Mouse (Mus musculus): ENCODE measurements around the gene Kif5c. TPM values are rescaled to one million over a fixed set of nuclear protein-coding genes. Genes with fewer than 3 reads are reported as not detected.

Gene Kif5c
- polyA plus RNA-seq, 1 experiment from 2014 or later = 4.4 TPM

- Histone ChIP-seq H3K4me3 (ENCODE audit: low read length) (no peak overlapping the region), H3K27ac (ENCODE audit: low read length) (no peak overlapping the region), H3K4me2 (ENCODE audit: low read depth, low read length) (no peak overlapping the region), H3K27me3 (replicated peaks; ENCODE audit: control insufficient read depth, insufficient read depth, low read length) (no peaks in the 10 kb centered on the region), H3K4me1 (ENCODE audit: control insufficient read depth, insufficient read depth, low read length) (peaks cover 8% of the 10 kb centered on the region), H3K9ac (ENCODE audit: low read depth, low read length) (no peak overlapping the region), H3K36me3 (ENCODE audit: control insufficient read depth, insufficient read depth, low read length) (no peaks in the 10 kb centered on the region), H3K9me3 (ENCODE audit: control insufficient read depth, low read length) (no peaks in the 10 kb centered on the region)
- no peak for ATAC-seq
- 54% methylated on average over 11 of the region's 11 CpGs for WGBS
Observed at GRCm38 (mm10) chr2:49744251-49745093, 125.4 kb downstream of the Kif5c start.

- no peaks in the 10 kb centered on the region for H3K9me3 ChIP-seq (ENCODE audit: control insufficient read depth, low read length)
- no peak overlapping the region for H3K27ac ChIP-seq (ENCODE audit: low read length)
- WGBS = 62% methylated on average over 14 of the region's 14 CpGs
- H3K27me3 ChIP-seq (replicated peaks; ENCODE audit: control insufficient read depth, insufficient read depth, low read length) = no peaks in the 10 kb centered on the region
- H3K4me3 ChIP-seq (ENCODE audit: low read length) = no peak overlapping the region
- H3K9ac ChIP-seq (ENCODE audit: low read depth, low read length) = no peak overlapping the region
- no peak overlapping the region for H3K4me2 ChIP-seq (ENCODE audit: low read depth, low read length)
- 0 out of 2 replicates have a peak, but pooled peaks have one; percentile 22 for ATAC-seq
- H3K36me3 ChIP-seq (ENCODE audit: control insufficient read depth, insufficient read depth, low read length) = no peaks in the 10 kb centered on the region
- H3K4me1 ChIP-seq (ENCODE audit: control insufficient read depth, insufficient read depth, low read length) = peaks cover 8% of the 10 kb centered on the region
Observed at GRCm38 (mm10) chr2:49745094-49745781, 126.1 kb downstream of the Kif5c start.

GRCm38 (mm10) chr2:49746947-49747346 lies 127.8 kb downstream of the Kif5c start:
- Histone ChIP-seq H3K27me3 (replicated peaks; ENCODE audit: control insufficient read depth, insufficient read depth, low read length) (no peaks in the 10 kb centered on the region), H3K4me3 (ENCODE audit: low read length) (no peak overlapping the region), H3K9ac (ENCODE audit: low read depth, low read length) (no peak overlapping the region), H3K4me1 (ENCODE audit: control insufficient read depth, insufficient read depth, low read length) (peaks cover 6% of the 10 kb centered on the region), H3K4me2 (ENCODE audit: low read depth, low read length) (no peak overlapping the region), H3K9me3 (ENCODE audit: control insufficient read depth, low read length) (no peaks in the 10 kb centered on the region), H3K36me3 (ENCODE audit: control insufficient read depth, insufficient read depth, low read length) (no peaks in the 10 kb centered on the region), H3K27ac (ENCODE audit: low read length) (no peak overlapping the region)
- 71% methylated on average over 7 of the region's 7 CpGs for WGBS
- ATAC-seq = no peak

GRCm38 (mm10) chr2:49747670-49748069 lies 128.6 kb downstream of the Kif5c start:
- Histone ChIP-seq H3K4me1 (ENCODE audit: control insufficient read depth, insufficient read depth, low read length) (peaks cover 6% of the 10 kb centered on the region), H3K27me3 (replicated peaks; ENCODE audit: control insufficient read depth, insufficient read depth, low read length) (no peaks in the 10 kb centered on the region), H3K27ac (ENCODE audit: low read length) (no peak overlapping the region), H3K4me3 (ENCODE audit: low read length) (no peak overlapping the region), H3K9me3 (ENCODE audit: control insufficient read depth, low read length) (no peaks in the 10 kb centered on the region), H3K36me3 (ENCODE audit: control insufficient read depth, insufficient read depth, low read length) (no peaks in the 10 kb centered on the region), H3K9ac (ENCODE audit: low read depth, low read length) (no peak overlapping the region), H3K4me2 (ENCODE audit: low read depth, low read length) (no peak overlapping the region)
- 93% methylated on average over 2 of the region's 2 CpGs for WGBS
- ATAC-seq = no peak

GRCm38 (mm10) chr2:49748628-49749342 lies 129.7 kb downstream of the Kif5c start:
- no peaks in the 10 kb centered on the region for H3K27me3 ChIP-seq (replicated peaks; ENCODE audit: control insufficient read depth, insufficient read depth, low read length)
- H3K4me3 ChIP-seq (ENCODE audit: low read length) = no peak overlapping the region
- H3K4me1 ChIP-seq (ENCODE audit: control insufficient read depth, insufficient read depth, low read length) = peaks cover 4% of the 10 kb centered on the region
- no peak for ATAC-seq
- no peak overlapping the region for H3K9ac ChIP-seq (ENCODE audit: low read depth, low read length)
- no peak overlapping the region for H3K27ac ChIP-seq (ENCODE audit: low read length)
- H3K36me3 ChIP-seq (ENCODE audit: control insufficient read depth, insufficient read depth, low read length) = no peaks in the 10 kb centered on the region
- no peaks in the 10 kb centered on the region for H3K9me3 ChIP-seq (ENCODE audit: control insufficient read depth, low read length)
- 73% methylated on average over 14 of the region's 14 CpGs for WGBS
- no peak overlapping the region for H3K4me2 ChIP-seq (ENCODE audit: low read depth, low read length)

- ATAC-seq = peak; percentile 55; the same call in 1 of the 2 replicates
- no peak overlapping the region for H3K27ac ChIP-seq (ENCODE audit: low read length)
- WGBS = 69% methylated on average over 11 of the region's 11 CpGs
Observed at GRCm38 (mm10) chr2:49749730-49750576, 130.9 kb downstream of the Kif5c start.

GRCm38 (mm10) chr2:49751544-49752210 lies 132.6 kb downstream of the Kif5c start:
- Histone ChIP-seq H3K27ac (ENCODE audit: low read length) (no peak overlapping the region), H3K27me3 (replicated peaks; ENCODE audit: control insufficient read depth, insufficient read depth, low read length) (no peaks in the 10 kb centered on the region), H3K9ac (ENCODE audit: low read depth, low read length) (no peak overlapping the region), H3K36me3 (ENCODE audit: control insufficient read depth, insufficient read depth, low read length) (no peaks in the 10 kb centered on the region), H3K9me3 (ENCODE audit: control insufficient read depth, low read length) (no peaks in the 10 kb centered on the region), H3K4me2 (ENCODE audit: low read depth, low read length) (no peak overlapping the region), H3K4me3 (ENCODE audit: low read length) (no peak overlapping the region), H3K4me1 (ENCODE audit: control insufficient read depth, insufficient read depth, low read length) (no peaks in the 10 kb centered on the region; the same call in 1 of the 2 replicates)
- 84% methylated on average over 10 of the region's 10 CpGs for WGBS
- ATAC-seq = no peak

More at GRCm38 (mm10) chr2:49749730-49750576, 130.9 kb downstream of the Kif5c start:
- Histone ChIP-seq H3K9me3 (ENCODE audit: control insufficient read depth, low read length) (no peaks in the 10 kb centered on the region), H3K27me3 (replicated peaks; ENCODE audit: control insufficient read depth, insufficient read depth, low read length) (no peaks in the 10 kb centered on the region), H3K4me1 (ENCODE audit: control insufficient read depth, insufficient read depth, low read length) (no peaks in the 10 kb centered on the region; the same call in 1 of the 2 replicates), H3K9ac (ENCODE audit: low read depth, low read length) (no peak overlapping the region), H3K36me3 (ENCODE audit: control insufficient read depth, insufficient read depth, low read length) (no peaks in the 10 kb centered on the region), H3K4me2 (ENCODE audit: low read depth, low read length) (no peak overlapping the region), H3K4me3 (ENCODE audit: low read length) (no peak overlapping the region)

- Histone ChIP-seq H3K9me3 (ENCODE audit: control insufficient read depth, low read length) (no peaks in the 10 kb centered on the region), H3K4me2 (ENCODE audit: low read depth, low read length) (no peak overlapping the region), H3K36me3 (ENCODE audit: control insufficient read depth, insufficient read depth, low read length) (no peaks in the 10 kb centered on the region), H3K4me3 (ENCODE audit: low read length) (no peak overlapping the region), H3K9ac (ENCODE audit: low read depth, low read length) (no peak overlapping the region), H3K4me1 (ENCODE audit: control insufficient read depth, insufficient read depth, low read length) (no peaks in the 10 kb centered on the region; the same call in 1 of the 2 replicates), H3K27ac (ENCODE audit: low read length) (no peak overlapping the region), H3K27me3 (replicated peaks; ENCODE audit: control insufficient read depth, insufficient read depth, low read length) (no peaks in the 10 kb centered on the region)
- 86% methylated on average over 8 of the region's 8 CpGs for WGBS
- ATAC-seq = no peak
Observed at GRCm38 (mm10) chr2:49752211-49752607, 133.1 kb downstream of the Kif5c start.

Measured in intestine, embryonic 16.5 days (tissue).